20 mouse cellular contexts compared by ENCODE assay signal in genomic region chr6:144932402-144932801, GRCm38 (mm10).
DNase-seq lines count a peak whose midpoint lies in the region; ATAC-seq and TF ChIP-seq lines count a peak whose summit lies in the region.
"Had no signal": no experiment of that assay in that cellular context is flagged by ENCODE, and none has a peak within 500 bp of the region (broad histone marks: within the 10 kb centered on the region; RNA-seq: fewer than 3 reads in every experiment).

No protein-coding gene starts in this region.

- peak; percentile 36 for TF ChIP-seq CTCF in hindbrain, postnatal 0 days (IDR thresholded peaks at IDR 0.05; ENCODE audit: low read depth)
- peak; percentile 42 for TF ChIP-seq CTCF in lung, embryonic 14.5 days (IDR thresholded peaks at IDR 0.05; ENCODE audit: low read depth)
- peak; percentile 22 for TF ChIP-seq CTCF in ES-Bruce4 (IDR thresholded peaks at IDR 0.05; ENCODE audit: low read depth, low read length)
- TF ChIP-seq CTCF in bone marrow, adult 2 months (IDR thresholded peaks at IDR 0.05; ENCODE audit: control insufficient read depth, insufficient read depth, low read length) = peak; percentile 23; the same call in 1 of the 2 replicates

- H3K9me3 ChIP-seq in hindbrain, postnatal 0 days (ENCODE audit: low read length) = no peaks in the 10 kb centered on the region
- H3K9me3 ChIP-seq in hindbrain, embryonic 14.5 days (ENCODE audit: control insufficient read depth, low read length) = 0 out of 2 replicates have a peak, but pooled peaks cover 3% of the 10 kb centered on the region
- H3K9me3 ChIP-seq in lung, embryonic 14.5 days (ENCODE audit: low read depth, low read length) = no peaks in the 10 kb centered on the region
- peaks cover 3% of the 10 kb centered on the region; the same call in 1 of the 2 replicates for H3K9me3 ChIP-seq in ES-Bruce4 (replicated peaks; ENCODE audit: control insufficient read depth, insufficient read depth, low read length, poor library complexity, severe bottlenecking)
- H3K9me3 ChIP-seq in intestine, embryonic 16.5 days (ENCODE audit: control insufficient read depth, low read length) = no peaks in the 10 kb centered on the region
- H3K9me3 ChIP-seq: embryonic facial prominence, embryonic 15.5 days; limb, embryonic 10.5 days had no signal

- H3K4me3 ChIP-seq in hindbrain, postnatal 0 days (ENCODE audit: low read length) = no peak overlapping the region
- H3K4me3 ChIP-seq in hindbrain, embryonic 14.5 days (replicated peaks; ENCODE audit: low read length) = no peak overlapping the region
- H3K4me3 ChIP-seq in lung, embryonic 14.5 days (ENCODE audit: low read depth, low read length) = no peak overlapping the region
- no peak overlapping the region for H3K4me3 ChIP-seq in ES-Bruce4 (ENCODE audit: low read depth, low read length)
- no peak overlapping the region for H3K4me3 ChIP-seq in bone marrow, adult 2 months (replicated peaks; ENCODE audit: control insufficient read depth, low read depth, low read length)
- H3K4me3 ChIP-seq in intestine, embryonic 16.5 days (ENCODE audit: low read length) = no peak overlapping the region
- H3K4me3 ChIP-seq: embryonic facial prominence, embryonic 15.5 days; forebrain, embryonic 10.5 days; kidney, embryonic 15.5 days; limb, embryonic 10.5 days; midbrain, embryonic 12.5 days had no signal

- 82% methylated on average over 7 of the region's 7 CpGs for WGBS in hindbrain, postnatal 0 days
- 83% methylated on average over 7 of the region's 7 CpGs for WGBS in hindbrain, embryonic 14.5 days
- WGBS in lung, embryonic 14.5 days = 85% methylated on average over 7 of the region's 7 CpGs
- 81% methylated on average over 7 of the region's 7 CpGs for WGBS in bone marrow, adult 2 months
- 82% methylated on average over 7 of the region's 7 CpGs for WGBS in intestine, embryonic 16.5 days

- no peak for DNase-seq in hindbrain, postnatal 0 days (ENCODE audit: low spot score)
- DNase-seq in hindbrain, embryonic 14.5 days (ENCODE audit: low spot score) = no peak
- no peak for DNase-seq in lung, embryonic 14.5 days
- no peak for DNase-seq in lung, postnatal 10 days
- DNase-seq in urinary bladder, postnatal 10 days (ENCODE audit: low spot score) = no peak
- DNase-seq: cerebellum, postnatal 14 days; embryo, embryonic 11 days; heart, postnatal 4 days; right cerebral cortex, postnatal 4 days; thymus, adult 2 months had no signal

- TF ChIP-seq EP300 in ES-Bruce4 (IDR thresholded peaks at IDR 0.05; ENCODE audit: insufficient read depth, low read depth, low read length) = no peak

- TF ChIP-seq POLR2A in ES-Bruce4 (IDR thresholded peaks at IDR 0.05; ENCODE audit: insufficient read depth, low read length) = no peak
- no peak for TF ChIP-seq POLR2A in bone marrow, adult 2 months (IDR thresholded peaks at IDR 0.05; ENCODE audit: borderline replicate concordance, control insufficient read depth, low read depth, low read length)

- H3K27ac ChIP-seq in hindbrain, postnatal 0 days = no peak overlapping the region
- H3K27ac ChIP-seq in hindbrain, embryonic 14.5 days = no peak overlapping the region
- H3K27ac ChIP-seq in lung, embryonic 14.5 days (ENCODE audit: low read depth) = no peak overlapping the region
- no peak overlapping the region for H3K27ac ChIP-seq in ES-Bruce4 (ENCODE audit: insufficient read depth, low read length)
- H3K27ac ChIP-seq in bone marrow, adult 2 months (ENCODE audit: control insufficient read depth, insufficient read depth, low read depth, low read length, poor library complexity) = no peak overlapping the region
- H3K27ac ChIP-seq in intestine, embryonic 16.5 days (ENCODE audit: low read length) = no peak overlapping the region
- H3K27ac ChIP-seq: embryonic facial prominence, embryonic 15.5 days; forebrain, embryonic 10.5 days; kidney, embryonic 15.5 days; limb, embryonic 10.5 days; macrophage; midbrain, embryonic 12.5 days had no signal

- no peak overlapping the region for H3K4me2 ChIP-seq in hindbrain, postnatal 0 days (ENCODE audit: low read depth, low read length)
- no peak overlapping the region for H3K4me2 ChIP-seq in hindbrain, embryonic 14.5 days (replicated peaks)
- no peak overlapping the region for H3K4me2 ChIP-seq in lung, embryonic 14.5 days
- no peak overlapping the region for H3K4me2 ChIP-seq in intestine, embryonic 16.5 days (ENCODE audit: low read depth, low read length)
- H3K4me2 ChIP-seq: embryonic facial prominence, embryonic 15.5 days; kidney, embryonic 15.5 days; midbrain, embryonic 12.5 days had no signal

- H3K27me3 ChIP-seq in hindbrain, postnatal 0 days (ENCODE audit: insufficient read depth, low read length) = no peaks in the 10 kb centered on the region
- H3K27me3 ChIP-seq in hindbrain, embryonic 14.5 days (ENCODE audit: control insufficient read depth, insufficient read depth, low read length) = no peaks in the 10 kb centered on the region
- no peaks in the 10 kb centered on the region for H3K27me3 ChIP-seq in lung, embryonic 14.5 days (ENCODE audit: insufficient read depth, low read length)
- H3K27me3 ChIP-seq in ES-Bruce4 (ENCODE audit: control insufficient read depth, insufficient read depth, low read length, poor library complexity, severe bottlenecking) = no peaks in the 10 kb centered on the region
- H3K27me3 ChIP-seq in intestine, embryonic 16.5 days (replicated peaks; ENCODE audit: control insufficient read depth, insufficient read depth, low read length) = no peaks in the 10 kb centered on the region
- H3K27me3 ChIP-seq: embryonic facial prominence, embryonic 15.5 days; kidney, embryonic 15.5 days; midbrain, embryonic 12.5 days had no signal

- H3K36me3 ChIP-seq in hindbrain, postnatal 0 days (ENCODE audit: insufficient read depth, low read length) = no peaks in the 10 kb centered on the region
- no peaks in the 10 kb centered on the region for H3K36me3 ChIP-seq in hindbrain, embryonic 14.5 days (replicated peaks; ENCODE audit: control insufficient read depth, insufficient read depth)
- H3K36me3 ChIP-seq in lung, embryonic 14.5 days (ENCODE audit: insufficient read depth) = no peaks in the 10 kb centered on the region
- no peaks in the 10 kb centered on the region for H3K36me3 ChIP-seq in ES-Bruce4 (ENCODE audit: control insufficient read depth, insufficient read depth, low read length, poor library complexity, severe bottlenecking)
- H3K36me3 ChIP-seq in intestine, embryonic 16.5 days (ENCODE audit: control insufficient read depth, insufficient read depth, low read length) = no peaks in the 10 kb centered on the region
- H3K36me3 ChIP-seq: embryonic facial prominence, embryonic 15.5 days; forebrain, embryonic 10.5 days; kidney, embryonic 15.5 days; limb, embryonic 10.5 days; midbrain, embryonic 12.5 days had no signal

- H3K9ac ChIP-seq in hindbrain, postnatal 0 days (replicated peaks; ENCODE audit: low read length) = no peak overlapping the region
- no peak overlapping the region for H3K9ac ChIP-seq in hindbrain, embryonic 14.5 days
- H3K9ac ChIP-seq in lung, embryonic 14.5 days = no peak overlapping the region
- H3K9ac ChIP-seq in ES-Bruce4 (ENCODE audit: low read depth, poor library complexity, severe bottlenecking) = no peak overlapping the region
- H3K9ac ChIP-seq in intestine, embryonic 16.5 days (ENCODE audit: low read depth, low read length) = no peak overlapping the region
- H3K9ac ChIP-seq: embryonic facial prominence, embryonic 15.5 days; kidney, embryonic 15.5 days; midbrain, embryonic 12.5 days had no signal

- H3K4me1 ChIP-seq in hindbrain, postnatal 0 days (ENCODE audit: insufficient read depth, low read length) = peaks cover 4% of the 10 kb centered on the region; the same call in 1 of the 2 replicates
- H3K4me1 ChIP-seq in hindbrain, embryonic 14.5 days (replicated peaks; ENCODE audit: control insufficient read depth, insufficient read depth, low read length) = 0 out of 2 replicates have a peak, but pooled peaks cover 4% of the 10 kb centered on the region
- peaks cover 3% of the 10 kb centered on the region; the same call in 1 of the 2 replicates for H3K4me1 ChIP-seq in lung, embryonic 14.5 days (ENCODE audit: insufficient read depth)
- H3K4me1 ChIP-seq in ES-Bruce4 (ENCODE audit: control insufficient read depth, insufficient read depth, low read length) = no peaks in the 10 kb centered on the region
- peaks cover 2% of the 10 kb centered on the region; the same call in 1 of the 2 replicates for H3K4me1 ChIP-seq in bone marrow, adult 2 months (ENCODE audit: control insufficient read depth, insufficient read depth, low read length)
- no peaks in the 10 kb centered on the region for H3K4me1 ChIP-seq in intestine, embryonic 16.5 days (ENCODE audit: control insufficient read depth, insufficient read depth, low read length)
- H3K4me1 ChIP-seq: embryonic facial prominence, embryonic 15.5 days had no signal

- no peak for ATAC-seq in hindbrain, postnatal 0 days
- ATAC-seq in hindbrain, embryonic 14.5 days (ENCODE audit: low FRiP score) = no peak
- ATAC-seq in lung, embryonic 14.5 days (ENCODE audit: insufficient read depth) = no peak
- no peak for ATAC-seq in intestine, embryonic 16.5 days
- ATAC-seq: activated CD4-positive, CD25-positive, alpha-beta regulatory T cell, adult 4 months had no signal
